Mouse (Mus musculus) spleen, postnatal 4 days (tissue): ENCODE data around the gene Pnmal2.

Source experiments
- DNase-seq, 2 experiments: peaks; one replicate each; pipeline ENCODE4 v3.0.0; 2022; ENCODE audit warnings: low spot score in 2 of 2

Pnmal2 gene

DNA sequence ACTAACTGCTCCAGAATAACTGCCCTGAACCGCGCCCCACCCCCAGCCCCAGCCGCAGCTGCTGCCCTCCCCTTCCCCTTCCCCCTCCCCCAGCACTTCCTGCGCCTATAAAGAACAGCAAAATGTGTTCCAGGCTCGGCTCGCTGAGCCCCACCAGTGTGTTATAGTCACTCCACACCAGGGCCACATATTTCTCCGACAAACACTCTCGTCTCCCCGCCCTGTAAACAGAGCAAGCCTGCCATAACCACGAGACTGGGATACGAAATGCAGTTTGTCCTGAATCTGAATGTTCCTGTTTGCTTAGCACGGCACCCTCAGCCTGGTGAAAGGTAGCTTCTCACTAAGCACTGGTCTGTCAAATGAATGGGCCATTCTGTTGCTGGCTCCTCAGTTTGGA is 35.9 kb downstream of the Pnmal2 start:
- peak; percentile 36 to 68 for DNase-seq

DNA sequence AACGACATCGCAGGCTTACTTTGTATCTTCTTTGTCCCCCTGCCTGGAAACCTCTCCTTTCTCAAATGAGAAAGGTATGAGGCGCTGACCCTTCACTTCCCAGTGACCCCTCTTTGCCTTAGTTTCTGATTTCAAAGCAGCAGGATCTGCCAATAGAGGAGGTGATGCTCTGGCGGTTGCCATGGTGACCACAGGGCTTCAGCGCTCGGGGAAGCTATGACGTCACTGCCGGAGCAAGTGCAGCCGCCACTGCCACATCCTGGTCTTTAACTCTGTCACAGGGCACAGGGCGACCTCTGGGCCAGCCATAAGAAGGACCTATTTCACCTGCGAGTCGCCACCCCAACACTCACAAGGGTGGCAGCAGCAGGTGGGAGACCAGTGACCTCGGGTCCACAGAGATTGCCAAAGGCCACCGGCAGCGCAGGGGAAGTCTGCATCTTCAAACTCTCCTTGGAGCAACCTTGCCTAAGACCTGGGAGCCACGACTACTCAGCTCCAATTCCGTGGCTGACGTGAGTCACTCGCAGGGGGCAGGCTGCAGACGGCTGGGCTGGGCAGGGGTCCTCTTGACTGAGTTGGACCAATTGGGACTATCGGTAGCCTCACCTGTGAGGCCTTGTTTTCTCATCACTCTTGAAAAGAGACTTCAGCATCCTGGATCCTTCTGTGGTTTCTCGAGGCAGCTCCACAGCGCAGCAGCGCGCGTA is 38.5 kb downstream of the Pnmal2 start, which contains the start of gene Gm42372:
Gm42372 (plus strand) TSS at position 228 of the 710 bp plus-strand sequence.
- DNase-seq = peak; percentile 49 to 71

DNA sequence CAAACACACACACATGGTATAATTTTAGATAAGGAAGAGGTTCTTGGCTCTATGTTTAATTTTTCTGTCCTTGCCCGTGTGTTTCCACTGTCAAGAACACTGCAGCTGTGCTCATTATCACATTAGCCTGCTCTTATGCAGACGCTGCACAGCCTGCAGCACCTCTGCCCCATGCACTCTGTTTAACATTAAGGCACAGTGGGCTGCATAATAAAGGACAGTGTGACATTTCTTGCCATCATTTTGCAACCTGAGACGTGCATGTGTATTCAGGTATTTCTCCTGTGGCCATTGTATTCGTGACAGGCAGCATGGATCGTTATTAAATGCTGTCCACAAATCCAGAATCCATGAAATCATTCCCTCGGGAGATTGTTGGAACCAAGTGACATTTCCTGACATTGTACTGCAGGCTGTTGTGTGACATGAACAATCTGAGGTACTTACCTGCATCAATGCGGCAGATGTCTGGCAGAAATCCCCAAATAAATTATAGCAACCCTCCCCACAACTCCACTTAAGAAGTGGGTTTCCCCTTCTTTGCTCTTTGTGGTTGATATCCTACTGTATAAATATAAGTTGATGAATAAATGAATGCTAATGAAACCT is 43.2 kb downstream of the Pnmal2 start:
- no peak for DNase-seq

DNA sequence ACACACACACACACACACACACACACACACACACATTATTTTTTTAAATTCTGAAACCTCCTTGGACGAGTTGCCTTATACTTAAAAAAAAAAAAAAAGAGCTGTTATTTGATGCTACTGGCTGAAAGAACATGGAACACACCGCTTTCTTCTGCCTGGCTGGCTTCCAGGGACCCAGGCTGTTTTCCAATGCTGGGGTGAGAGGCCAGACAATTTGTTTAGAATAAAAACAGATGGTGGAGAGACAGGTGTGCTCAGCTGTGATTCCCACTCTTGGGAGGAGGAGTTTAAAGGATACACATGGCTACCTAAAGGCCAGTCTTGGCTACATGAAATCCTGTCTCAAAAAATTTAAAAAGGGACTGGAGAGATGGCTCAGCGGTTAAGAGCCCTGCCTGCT is 43.9 kb downstream of the Pnmal2 start:
- DNase-seq = no peak

DNA sequence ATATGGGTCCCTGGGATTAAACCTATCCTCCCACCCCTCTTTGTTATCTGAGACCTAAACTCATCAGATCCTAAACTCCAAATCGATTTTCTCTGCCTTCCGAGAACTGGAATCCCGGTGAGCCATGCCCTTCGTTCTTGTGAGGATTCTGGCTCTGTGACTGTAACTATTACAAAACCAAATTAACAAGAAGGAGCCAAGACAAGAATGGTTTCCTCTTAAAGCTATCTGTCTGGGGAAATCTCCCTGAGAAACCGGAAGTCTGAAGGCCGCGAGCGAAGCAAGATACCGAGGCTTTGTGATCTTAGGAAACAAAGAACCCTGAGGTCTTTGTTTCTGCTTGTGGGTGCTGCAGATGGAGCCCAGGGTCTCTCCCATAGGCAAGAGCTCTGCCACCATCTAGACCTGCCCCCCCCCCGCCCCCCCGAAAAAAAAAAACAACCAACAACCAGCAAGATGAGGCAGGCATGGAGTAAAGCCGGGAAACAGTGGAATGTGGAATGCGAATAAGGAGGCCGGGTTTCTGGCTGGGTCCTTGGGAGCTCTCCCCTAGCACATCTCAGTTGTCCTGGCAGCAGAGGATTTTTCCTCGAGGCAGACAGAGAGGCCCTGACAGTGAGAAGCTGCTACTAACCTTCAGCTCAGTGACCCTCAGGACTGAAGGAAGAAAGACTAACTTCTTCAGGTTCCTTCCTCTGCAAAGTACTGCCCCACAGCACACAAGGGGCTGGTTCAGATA is 45.7 kb downstream of the Pnmal2 start:
- DNase-seq = no peak

DNA sequence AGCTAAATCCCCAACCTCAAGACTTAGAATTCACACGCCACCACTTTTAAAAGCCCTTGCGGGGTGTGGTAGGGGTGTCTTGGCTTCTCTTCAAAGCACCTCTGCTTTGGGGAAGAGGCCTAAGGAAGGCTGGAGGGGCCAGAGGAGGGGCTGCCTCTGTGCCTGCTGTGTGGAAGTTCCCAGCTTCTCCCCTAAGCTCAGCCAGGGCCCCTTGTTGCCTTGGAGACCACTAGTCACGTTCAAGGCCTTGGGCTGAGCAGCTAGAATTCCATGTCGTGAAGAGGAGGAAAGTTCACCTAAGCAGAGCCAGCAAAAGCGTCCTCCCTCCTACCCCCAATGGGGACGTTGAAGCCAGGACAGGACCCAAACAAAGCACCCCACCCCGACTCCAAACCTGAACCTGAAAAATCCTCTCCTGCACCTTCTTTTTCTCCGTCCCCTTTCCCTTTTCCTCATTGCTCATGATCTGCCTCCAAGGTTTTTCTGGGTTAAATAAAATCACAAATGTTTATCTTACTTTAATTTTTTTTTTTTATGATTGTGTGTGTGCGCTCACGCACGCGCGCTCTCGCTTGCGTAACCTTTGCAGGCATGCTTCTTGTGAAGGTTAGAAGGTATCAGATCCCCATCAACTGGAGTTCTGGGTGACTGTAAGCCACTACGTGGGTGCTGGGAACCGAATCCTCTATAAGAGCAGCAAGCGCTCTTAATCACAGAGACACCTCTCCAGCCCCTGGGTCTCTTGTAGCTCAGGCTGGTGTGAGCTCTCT is 47.4 kb downstream of the Pnmal2 start:
- no peak for DNase-seq

DNA sequence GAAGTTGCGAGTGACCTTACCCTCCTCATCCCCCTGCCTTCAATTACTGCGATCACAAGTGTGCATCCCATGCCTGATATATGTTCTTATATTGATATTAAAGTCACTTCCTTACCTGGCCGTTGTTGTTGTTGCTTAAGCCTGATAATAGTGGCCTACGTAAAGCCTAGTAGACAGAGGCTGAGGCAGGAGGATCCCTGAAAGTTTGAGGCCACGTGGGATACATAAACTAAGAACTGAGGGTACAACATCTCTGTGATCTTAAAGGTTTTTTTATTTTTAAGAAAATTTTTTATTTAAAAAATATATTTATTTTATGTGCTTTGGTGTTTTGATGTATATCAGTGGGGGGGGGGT is 47.9 kb downstream of the Pnmal2 start, which contains the start of gene Ccdc8:
Ccdc8 (plus strand) TSS at position 258 of the 357 bp plus-strand sequence.
- no peak for DNase-seq

DNA sequence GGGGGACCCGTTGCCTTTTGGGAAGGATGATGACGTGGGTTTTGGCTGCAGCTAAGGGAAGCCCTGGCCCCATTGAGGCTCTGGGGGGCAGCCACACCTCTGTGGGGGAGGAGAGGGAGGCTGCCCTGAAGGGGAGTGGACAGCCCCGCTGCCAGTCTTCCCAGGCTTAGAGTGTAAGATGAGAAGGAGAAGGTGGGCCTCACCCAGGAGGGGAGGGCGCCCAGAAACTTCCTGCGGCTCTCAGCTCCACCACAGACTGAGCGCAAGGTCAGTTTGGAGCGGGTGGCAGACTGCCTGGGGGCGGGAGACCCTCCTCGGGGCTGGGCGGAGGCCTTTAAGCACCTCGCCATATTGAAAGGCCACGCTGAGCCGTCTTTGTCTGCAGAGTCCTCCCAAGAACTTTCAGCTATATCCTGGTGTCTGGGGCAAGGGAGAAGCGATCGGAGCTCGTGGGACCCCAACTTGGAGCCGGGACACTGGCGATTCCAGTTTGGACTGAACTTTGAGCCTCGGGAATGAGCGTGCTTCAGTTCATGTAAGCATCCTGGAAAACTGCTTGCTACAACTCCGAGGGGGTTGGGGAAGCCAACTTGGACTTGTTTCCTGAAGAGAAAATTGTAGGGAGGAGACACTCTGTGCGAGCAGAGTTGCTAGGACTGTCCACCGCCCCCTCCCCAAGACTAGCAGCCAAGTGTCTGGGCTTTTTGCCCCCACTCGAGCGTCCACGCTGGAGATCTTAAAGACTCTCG is 49.3 kb downstream of the Pnmal2 start:
- peak in 1 of 2 experiments; percentile 37 for DNase-seq

DNA sequence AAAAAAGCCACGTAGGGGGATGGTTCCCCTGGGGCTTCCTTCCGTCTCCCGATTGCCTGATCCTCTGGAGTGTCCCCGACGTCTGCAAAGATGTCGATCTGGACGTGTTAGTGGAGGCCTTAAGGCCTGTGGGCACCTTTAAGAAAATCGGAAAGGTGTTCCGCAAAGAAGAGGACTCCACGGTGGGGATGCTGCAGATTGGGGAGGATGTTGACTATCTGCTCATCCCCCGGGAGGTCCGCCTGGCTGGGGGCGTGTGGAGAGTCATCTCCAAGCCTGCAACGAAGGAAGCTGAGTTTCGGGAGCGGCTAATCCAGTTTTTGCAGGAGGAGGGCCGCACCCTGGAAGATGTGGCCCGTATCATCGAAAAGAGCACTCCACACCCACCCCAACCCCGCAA is 49.9 kb downstream of the Pnmal2 start:
- no peak for DNase-seq

DNA sequence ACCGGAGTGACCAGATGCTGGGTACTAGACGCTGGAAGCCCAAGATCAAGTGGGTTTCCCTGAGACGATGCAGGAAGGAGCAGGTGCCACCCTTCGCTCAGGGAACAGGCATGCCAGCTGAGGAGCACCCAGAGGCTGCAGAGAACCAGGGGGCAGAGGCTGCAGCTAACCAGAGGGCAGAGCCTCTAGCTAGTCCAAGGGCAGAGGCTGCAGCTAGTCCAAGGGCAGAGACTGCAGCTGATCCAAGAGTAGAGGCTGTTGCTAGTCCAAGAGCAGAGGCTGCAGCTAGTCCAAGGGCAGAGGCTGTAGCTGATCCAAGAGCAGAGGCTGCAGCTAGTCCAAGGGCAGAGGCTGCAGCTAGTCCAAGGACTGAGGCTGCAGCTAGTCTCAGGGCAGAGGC is 50.9 kb downstream of the Pnmal2 start:
- DNase-seq = no peak
